Mouse (Mus musculus): ENCODE results near the gene Sfxn2.

DNA sequence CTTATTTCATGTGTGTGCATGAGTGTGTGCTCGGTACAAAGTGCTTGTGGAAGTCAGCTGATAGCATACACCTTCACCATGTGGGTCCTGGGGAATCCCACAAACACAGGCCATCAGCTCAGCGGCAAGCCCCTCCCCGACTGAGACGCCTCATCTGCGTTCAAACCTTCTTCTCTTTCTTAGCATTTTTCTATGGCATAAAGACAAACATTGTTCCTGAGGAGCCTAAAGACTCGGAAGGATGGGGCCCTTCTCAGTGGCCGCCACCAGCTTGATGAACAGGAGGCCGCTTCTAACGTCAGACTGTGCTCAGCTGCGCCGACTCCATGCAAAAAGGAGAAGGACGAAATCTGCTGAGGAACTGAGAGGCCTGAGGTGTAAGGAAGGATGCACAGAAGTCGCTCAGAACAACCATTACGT lies 9.1 kb upstream of the Sfxn2 start:
- TF ChIP-seq ETS1 (IDR thresholded peaks at IDR 0.05; ENCODE audit: low read depth, low read length) (no peak), ZNF384 (IDR thresholded peaks at IDR 0.05; ENCODE audit: low read depth, low read length) (no peak), CTCF (IDR thresholded peaks at IDR 0.05 in 2 of 3, conservative IDR thresholded peaks at IDR 0.05 in 1 of 3; ENCODE audit: control insufficient read depth in 1 of 3, insufficient read depth in 1 of 3, low read depth in 2 of 3, low read length in 3 of 3, poor library complexity in 1 of 3, severe bottlenecking in 1 of 3) (no peak), ZKSCAN1 (IDR thresholded peaks at IDR 0.05; ENCODE audit: low read depth, low read length) (no peak), SIN3A (IDR thresholded peaks at IDR 0.05; ENCODE audit: low read length) (no peak), POLR2A (IDR thresholded peaks at IDR 0.05; ENCODE audit: control insufficient read depth in 1 of 2, insufficient read depth in 1 of 2, low read depth in 1 of 2, low read length in 2 of 2, poor library complexity in 1 of 2) (no peak), ELF1 (IDR thresholded peaks at IDR 0.05; ENCODE audit: low read depth, low read length) (no peak), BHLHE40 (IDR thresholded peaks at IDR 0.05; ENCODE audit: borderline replicate concordance, low read depth, low read length) (no peak), MXI1 (IDR thresholded peaks at IDR 0.05; ENCODE audit: low read depth, low read length) (no peak), NELFE (IDR thresholded peaks at IDR 0.05; ENCODE audit: low read depth, low read length) (no peak), RCOR1 (IDR thresholded peaks at IDR 0.05; ENCODE audit: low read depth, low read length) (no peak), TCF12 (IDR thresholded peaks at IDR 0.05; ENCODE audit: low read depth, low read length) (no peak)

Measured in MEL (cell line).